Mouse (Mus musculus) kidney, adult 2 months (tissue): ENCODE measurements around the gene Tmem204.

ENCODE experiments used
- CTCF ChIP-seq: fragments of 200-500 bp; conservative IDR thresholded peaks from 2 replicates; pipeline ENCODE4 v1.5.1; 2011; ENCODE audit warnings: low read depth, mild to moderate bottlenecking, control low read depth, low read length, moderate library complexity, mixed read lengths; ENCODE audit not compliant: insufficient read depth, insufficient read length
- POLR2A ChIP-seq: fragments of 200-500 bp; IDR thresholded peaks from one replicate; pipeline ENCODE4 v1.6.1; 2011; ENCODE audit warnings: low read depth, low read length, control low read depth

DNA sequence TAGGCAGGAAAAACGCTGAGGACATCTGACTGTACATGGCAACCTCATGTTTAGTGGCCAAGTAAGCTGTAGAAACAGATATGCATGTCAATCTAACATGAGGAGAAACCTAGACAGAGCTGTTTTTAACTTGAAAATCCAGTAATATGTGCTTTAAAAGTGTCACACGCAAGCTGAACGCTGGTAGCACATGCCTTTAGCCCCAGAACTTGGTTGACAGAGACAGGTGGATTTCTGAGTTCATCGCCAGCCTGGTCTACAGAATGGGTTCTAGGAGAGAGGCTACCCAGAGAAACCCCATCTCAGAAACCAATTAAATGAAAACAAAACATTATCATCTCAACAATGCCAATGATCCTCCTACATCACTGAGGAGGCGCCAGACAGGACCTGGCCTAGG lies 27.8 kb upstream of the Tmem204 start:
- no peak for TF ChIP-seq POLR2A
- TF ChIP-seq CTCF: no peak
